Mouse (Mus musculus) kidney, adult 2 months (tissue): ENCODE measurements at regions not wholly inside any gene's neighbourhood (a gene's known extent, or its start where the extent isn't known, plus 50 kb on each side); places are given as distances from the start of the nearest gene placed in this dataset.
"Not testable (repeated sequence)": the region's sequence is repeated elsewhere in the genome, so short reads cannot be mapped to it uniquely, and the experiment has no call there.

ENCODE experiments used
- DNase-seq: peaks from one replicate; pipeline ENCODE4 v3.0.0; 2021
- H3K27ac ChIP-seq: fragments of 200-500 bp; 2 replicates; pipeline ENCODE4 v1.5.1; 2012; ENCODE audit warnings: low read depth, low read length, control low read depth, inconsistent platforms; ENCODE audit not compliant: insufficient read depth
- H3K27me3 ChIP-seq: fragments of 200-500 bp; replicated peaks from 2 replicates; pipeline ENCODE4 v1.6.1; 2012; ENCODE audit warnings: mild to moderate bottlenecking, moderate library complexity, low read length, inconsistent platforms; ENCODE audit not compliant: control insufficient read depth, insufficient read depth
- H3K36me3 ChIP-seq: fragments of 200-500 bp; 2 replicates; pipeline ENCODE4 v1.6.1; 2012; ENCODE audit warnings: mild to moderate bottlenecking, moderate library complexity, low read length, inconsistent platforms; ENCODE audit not compliant: control insufficient read depth, insufficient read depth
- H3K4me1 ChIP-seq: fragments of 200-500 bp; 2 replicates; pipeline ENCODE4 v1.6.1; 2011; ENCODE audit warnings: low read length; ENCODE audit not compliant: control insufficient read depth, insufficient read depth
- H3K4me3 ChIP-seq: fragments of 200-500 bp; 2 replicates; pipeline ENCODE4 v1.5.1; 2011; ENCODE audit warnings: mild to moderate bottlenecking, low read depth, low read length, control low read depth; ENCODE audit not compliant: insufficient read depth
- CTCF ChIP-seq: fragments of 200-500 bp; conservative IDR thresholded peaks from 2 replicates; pipeline ENCODE4 v1.5.1; 2011; ENCODE audit warnings: low read depth, mild to moderate bottlenecking, control low read depth, low read length, moderate library complexity, mixed read lengths; ENCODE audit not compliant: insufficient read depth, insufficient read length
- POLR2A ChIP-seq: fragments of 200-500 bp; IDR thresholded peaks from one replicate; pipeline ENCODE4 v1.6.1; 2011; ENCODE audit warnings: low read depth, low read length, control low read depth
- WGBS: fragments of 180-500 bp; shearing (Covaris S2); methylation state at CpG from one replicate; pipeline ENCODE4 v1.1.7; 2018; 5-methylcytosine and 5-hydroxymethylcytosine counted together

DNA sequence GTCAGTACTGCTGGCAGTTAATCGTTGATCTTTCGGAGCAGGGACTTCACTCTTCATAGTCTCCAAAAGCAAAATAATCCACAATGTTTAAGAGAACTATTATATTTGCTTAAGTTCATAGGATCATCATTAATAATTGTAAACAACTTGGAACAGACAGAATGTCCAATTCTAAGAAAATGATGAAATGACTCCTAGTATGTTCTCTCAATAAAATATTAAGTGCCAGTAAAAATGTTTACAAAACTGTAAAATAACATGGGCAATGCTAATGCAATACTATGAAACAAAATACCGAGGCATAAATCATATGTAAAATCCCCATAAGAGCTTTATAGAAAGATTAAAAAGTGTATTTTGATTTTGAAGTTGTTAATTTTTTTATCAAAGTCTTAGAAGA, 1994.8 kb downstream of the 9330182O14Rik start:
- no peak for TF ChIP-seq POLR2A
- TF ChIP-seq CTCF, result no peak
- Histone ChIP-seq H3K4me3 (no peak overlapping the region), H3K36me3 (no peaks in the 10 kb centered on the region), H3K4me1 (no peaks in the 10 kb centered on the region), H3K27me3 (no peaks in the 10 kb centered on the region), H3K27ac (no peak overlapping the region)
- DNase-seq, result no peak
- 89% methylated on average over 3 of the region's 3 CpGs for WGBS

DNA sequence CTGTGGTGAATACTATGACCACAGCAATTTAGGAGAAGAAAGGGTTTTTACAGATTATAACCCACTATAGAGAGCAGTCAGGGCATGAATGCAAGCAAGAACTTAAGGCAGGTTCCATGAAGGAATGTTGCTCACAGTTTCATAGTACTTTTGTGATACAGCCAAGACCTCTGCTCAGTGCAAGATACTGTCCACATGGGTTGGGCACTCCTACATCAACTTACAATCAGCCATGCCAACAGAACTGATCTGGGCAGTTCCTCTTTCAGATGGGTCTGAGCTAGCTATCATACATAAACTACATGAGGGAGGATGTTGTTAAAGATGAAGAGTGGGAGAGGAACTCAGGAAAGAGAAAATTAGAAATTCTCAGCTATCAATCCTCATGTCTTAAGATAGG, 2032.4 kb downstream of the 9330182O14Rik start:
- no peaks in the 10 kb centered on the region for H3K27me3 ChIP-seq
- TF ChIP-seq CTCF (no peak), POLR2A (no peak)
- no peaks in the 10 kb centered on the region for H3K4me1 ChIP-seq
- H3K36me3 ChIP-seq, result no peaks in the 10 kb centered on the region
- no peak overlapping the region for H3K4me3 ChIP-seq
- no peak overlapping the region for H3K27ac ChIP-seq
- DNase-seq, result no peak

DNA sequence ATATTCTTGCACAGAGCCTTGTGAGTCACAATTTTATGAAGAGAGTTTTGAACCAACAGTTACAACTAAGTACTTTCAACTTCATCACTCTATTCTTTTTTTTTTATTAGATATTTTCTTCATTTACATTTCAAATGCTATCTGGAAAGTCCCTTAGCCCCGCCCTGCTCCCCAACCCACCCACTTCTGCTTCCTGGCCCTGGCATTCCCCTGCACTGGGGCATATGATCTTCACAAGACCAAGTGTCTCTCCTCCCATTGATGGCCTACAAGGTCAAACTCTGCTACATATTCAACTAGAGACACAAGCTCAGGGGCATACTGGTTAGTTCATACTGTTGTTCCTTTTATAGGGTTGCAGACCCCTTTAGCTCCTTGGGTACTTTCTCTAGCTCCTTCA, 2043.6 kb downstream of the 9330182O14Rik start:
- H3K27me3 ChIP-seq, DNase-seq, H3K36me3 ChIP-seq, H3K27ac ChIP-seq, H3K4me1 ChIP-seq, H3K4me3 ChIP-seq: not testable (repeated sequence)
- 77% methylated on average over 1 of the region's 1 CpGs for WGBS

DNA sequence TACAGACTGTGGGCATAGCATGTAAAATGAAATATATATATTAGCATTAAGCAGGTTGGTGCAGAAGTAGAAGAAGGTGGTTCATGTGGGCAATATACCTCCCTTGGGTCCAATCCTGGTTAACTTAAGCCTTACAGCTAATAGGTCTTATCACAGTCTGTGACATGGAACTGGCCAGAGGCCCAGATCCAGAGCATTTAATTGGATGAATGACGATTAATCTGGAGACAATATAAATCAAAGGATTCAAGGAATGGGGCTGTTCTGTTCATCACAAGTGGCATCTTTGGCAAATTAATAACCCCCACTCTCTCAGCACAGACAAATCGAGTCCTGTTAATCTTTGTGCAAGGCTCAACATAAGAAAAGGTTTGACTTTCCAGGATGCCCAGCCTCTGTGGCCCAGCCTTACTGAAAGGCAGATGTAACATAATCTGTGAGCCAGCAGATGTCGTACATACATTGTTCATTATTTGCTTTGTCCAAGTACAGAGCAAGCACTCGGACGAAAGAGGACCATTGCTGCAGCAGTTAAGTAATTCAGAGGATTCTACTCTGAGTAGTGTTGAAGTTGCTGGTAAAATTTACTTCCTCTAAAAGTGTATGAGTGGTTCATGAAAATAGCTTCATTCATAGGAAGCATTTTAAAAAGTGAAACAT, 2073.2 kb downstream of the 9330182O14Rik start:
- TF ChIP-seq CTCF (peak; percentile 34; the same call in 1 of the 2 replicates), POLR2A (no peak)
- DNase-seq, result peak; percentile 19

DNA sequence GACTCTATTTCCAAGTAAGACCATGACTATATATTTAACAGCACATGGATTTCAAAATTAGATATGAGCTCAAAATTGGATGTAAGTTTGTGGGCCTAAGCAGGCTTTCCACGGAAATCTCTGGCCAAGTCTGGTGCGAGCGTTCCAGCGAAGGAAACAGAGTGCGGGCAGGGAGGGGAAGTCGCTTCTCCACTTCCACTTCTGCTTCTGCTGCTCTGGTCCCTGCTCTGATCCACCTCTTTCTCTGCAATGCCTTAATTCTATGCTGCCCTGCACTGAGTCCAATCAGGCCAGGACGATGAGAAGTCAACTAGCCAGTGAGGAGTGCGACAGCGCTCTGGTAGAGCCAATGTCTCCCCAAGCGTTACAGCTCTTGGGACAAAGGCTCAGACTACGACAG, 2085.3 kb downstream of the 9330182O14Rik start:
- WGBS, result 86% methylated on average over 11 of the region's 11 CpGs
- no peaks in the 10 kb centered on the region for H3K4me1 ChIP-seq
- TF ChIP-seq POLR2A (no peak), CTCF (no peak)
- no peak overlapping the region for H3K4me3 ChIP-seq
- no peaks in the 10 kb centered on the region for H3K27me3 ChIP-seq
- H3K36me3 ChIP-seq, result no peaks in the 10 kb centered on the region
- H3K27ac ChIP-seq, result no peak overlapping the region
- no peak for DNase-seq

More for the DNA sequence above, 2073.2 kb downstream of the 9330182O14Rik start:
- Histone ChIP-seq H3K36me3 (no peaks in the 10 kb centered on the region), H3K4me1 (no peaks in the 10 kb centered on the region), H3K27me3 (no peaks in the 10 kb centered on the region), H3K27ac (no peak overlapping the region), H3K4me3 (no peak overlapping the region)
- WGBS, result 31% methylated on average over 5 of the region's 5 CpGs

DNA sequence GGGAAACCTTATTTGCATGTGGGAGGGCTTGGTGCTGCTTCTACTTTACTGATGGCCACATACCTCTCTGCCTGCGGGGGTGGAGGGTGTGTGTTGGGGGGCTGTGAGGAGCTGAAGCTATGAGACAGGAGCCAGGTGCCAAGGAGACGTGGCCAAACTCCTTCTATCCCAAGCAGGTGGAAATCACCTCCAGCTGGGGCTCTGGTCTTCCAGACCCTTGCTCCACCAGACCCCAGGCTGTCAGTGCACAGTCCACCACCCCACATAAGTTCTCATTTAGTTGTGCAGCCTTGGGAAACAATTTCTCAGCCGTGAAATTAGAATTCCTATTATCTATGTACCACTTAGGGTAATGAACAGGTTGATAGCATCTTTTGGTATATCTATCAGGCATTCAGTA, 2085.8 kb downstream of the 9330182O14Rik start:
- Histone ChIP-seq H3K4me1 (no peaks in the 10 kb centered on the region), H3K4me3 (no peak overlapping the region), H3K27me3 (no peaks in the 10 kb centered on the region), H3K36me3 (no peaks in the 10 kb centered on the region), H3K27ac (no peak overlapping the region)
- TF ChIP-seq CTCF, result no peak
- no peak for TF ChIP-seq POLR2A
- DNase-seq, result no peak
- 53% methylated on average over 3 of the region's 3 CpGs for WGBS

DNA sequence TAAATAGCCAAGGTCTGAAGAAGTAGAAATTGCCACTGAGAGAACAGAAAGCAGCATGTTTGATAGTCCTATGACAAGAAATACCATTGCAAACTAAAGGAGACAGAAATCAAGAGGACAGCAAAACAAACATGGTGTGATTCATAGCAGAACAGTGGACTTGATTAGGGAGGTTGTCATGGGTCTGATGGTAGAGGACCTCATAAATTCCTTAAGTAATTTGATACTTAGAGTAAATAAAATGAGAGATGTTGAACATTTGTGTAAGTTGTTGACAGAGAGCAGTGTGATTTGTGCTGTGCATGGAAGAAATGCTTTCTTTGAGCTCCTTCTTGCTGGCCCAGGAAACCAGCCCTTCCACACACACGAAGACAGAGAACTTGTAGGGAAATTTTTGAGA, 2090.8 kb downstream of the 9330182O14Rik start:
- H3K4me1 ChIP-seq, result no peaks in the 10 kb centered on the region
- H3K27me3 ChIP-seq, result no peaks in the 10 kb centered on the region
- H3K27ac ChIP-seq, result no peak overlapping the region
- TF ChIP-seq POLR2A (no peak), CTCF (no peak)
- DNase-seq, result no peak
- H3K4me3 ChIP-seq, result no peak overlapping the region
- 19% methylated on average over 1 of the region's 1 CpGs for WGBS
- H3K36me3 ChIP-seq, result no peaks in the 10 kb centered on the region

DNA sequence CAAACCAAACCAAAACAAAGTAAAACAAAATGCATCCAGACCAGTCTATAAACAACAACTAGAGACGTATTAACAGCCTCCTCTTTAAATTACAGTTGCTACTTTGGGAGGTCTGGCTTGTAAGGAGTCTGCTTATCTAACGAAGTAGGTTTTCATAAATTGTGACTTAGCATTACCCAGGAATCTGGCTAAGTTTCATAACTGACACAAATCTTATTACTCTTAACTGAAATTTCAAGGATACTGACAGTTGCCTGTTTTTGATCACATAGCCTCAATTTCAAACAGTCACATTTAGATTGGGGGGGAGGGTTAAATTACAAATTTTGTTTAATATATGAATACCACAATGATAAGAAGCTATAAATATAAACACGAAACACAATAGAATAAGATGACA, 2097.5 kb downstream of the 9330182O14Rik start:
- Histone ChIP-seq H3K4me3 (no peak overlapping the region), H3K4me1 (no peaks in the 10 kb centered on the region), H3K27me3 (no peaks in the 10 kb centered on the region), H3K27ac (no peak overlapping the region), H3K36me3 (no peaks in the 10 kb centered on the region)
- no peak for TF ChIP-seq CTCF
- no peak for TF ChIP-seq POLR2A
- WGBS, result 77% methylated on average over 3 of the region's 3 CpGs
- no peak for DNase-seq
